Mouse (Mus musculus) kidney, adult 11 months (tissue): ENCODE results near the gene Ssbp4.
A peak's percentile ranks its signal among the peaks of the same experiment; 100 is the strongest.

Experiments
- DNase-seq: peaks from one replicate; pipeline ENCODE4 v3.0.0; 2022

Ssbp4 gene

GRCm38 (mm10) chr8:70630532-70631381, 22.1 kb upstream of the Ssbp4 start:
- peak; percentile 83 for DNase-seq

- DNase-seq, result peak; percentile 84
Measured at GRCm38 (mm10) chr8:70629574-70630531, 21.2 kb upstream of the Ssbp4 start.

GRCm38 (mm10) chr8:70628986-70629490, 20.4 kb upstream of the Ssbp4 start:
- DNase-seq, result no peak

- no peak for DNase-seq
Measured at GRCm38 (mm10) chr8:70627041-70627440, 18.4 kb upstream of the Ssbp4 start.

- DNase-seq, result peak; percentile 52
Measured at GRCm38 (mm10) chr8:70625104-70625503, 16.4 kb upstream of the Ssbp4 start.

DNA sequence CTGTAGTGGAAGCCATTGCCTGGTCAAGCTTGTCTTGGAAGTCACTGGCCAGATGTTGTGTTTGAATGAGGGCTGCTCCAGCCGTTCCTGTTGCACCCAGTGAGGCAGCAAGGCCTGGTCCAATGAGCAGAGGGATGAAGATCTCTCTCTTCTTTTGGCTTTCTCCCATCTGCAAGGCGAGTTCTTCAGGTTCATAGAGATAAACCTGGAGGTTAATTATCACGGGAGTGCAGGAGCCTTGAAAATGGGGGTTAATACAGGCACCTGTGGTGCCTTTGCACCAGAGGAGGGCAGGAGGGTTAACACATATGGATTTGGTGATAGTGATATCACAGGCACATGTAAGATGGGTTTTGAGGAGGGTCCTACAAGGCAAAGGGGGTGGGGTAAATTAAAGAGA, 13.5 kb upstream of the Ssbp4 start:
- no peak for DNase-seq

DNA sequence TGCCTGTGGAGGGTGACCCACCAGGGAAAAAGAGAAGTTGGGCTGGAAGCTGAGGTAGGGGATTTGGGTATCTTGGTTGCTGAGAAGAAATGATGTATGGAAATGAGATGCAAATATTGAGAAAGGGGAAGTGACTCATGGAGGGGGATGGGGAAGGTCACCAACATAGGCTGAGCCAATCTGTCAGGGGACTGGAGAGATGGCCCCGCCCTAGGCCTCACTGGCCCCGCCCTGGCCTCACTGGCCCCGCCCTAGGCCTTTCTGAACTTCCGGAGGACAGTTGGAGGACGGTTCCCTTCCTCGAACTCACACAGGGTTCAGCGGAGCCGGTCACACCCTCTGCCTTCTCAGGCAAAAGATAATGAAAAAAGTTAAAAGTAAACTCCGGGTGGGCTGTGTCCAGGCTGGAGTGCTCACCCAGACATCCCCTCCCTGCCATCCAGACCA, 10.2 kb upstream of the Ssbp4 start:
- no peak for DNase-seq

GRCm38 (mm10) chr8:70617985-70618384, 9.3 kb upstream of the Ssbp4 start:
- no peak for DNase-seq

DNA sequence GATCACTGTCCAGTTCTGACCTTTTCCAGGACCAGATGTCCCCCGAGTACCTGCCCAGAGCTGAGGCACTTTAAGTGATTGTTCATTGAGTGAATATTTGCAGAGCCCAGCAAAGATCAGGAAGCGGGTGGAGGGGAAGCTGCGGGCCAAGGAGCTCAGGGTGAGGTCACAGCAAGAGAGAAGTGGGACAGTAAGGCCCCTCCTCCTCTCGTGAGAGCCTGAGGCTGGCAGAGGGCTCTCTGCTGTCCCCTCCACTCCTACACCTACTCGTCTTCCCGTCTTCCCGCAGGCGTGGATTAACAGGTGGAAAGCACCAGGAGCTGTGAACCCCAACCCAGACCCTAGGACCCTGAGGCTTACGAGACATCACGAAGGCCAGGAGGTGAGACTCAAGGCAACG, 8.0 kb upstream of the Ssbp4 start:
- no peak for DNase-seq

DNA sequence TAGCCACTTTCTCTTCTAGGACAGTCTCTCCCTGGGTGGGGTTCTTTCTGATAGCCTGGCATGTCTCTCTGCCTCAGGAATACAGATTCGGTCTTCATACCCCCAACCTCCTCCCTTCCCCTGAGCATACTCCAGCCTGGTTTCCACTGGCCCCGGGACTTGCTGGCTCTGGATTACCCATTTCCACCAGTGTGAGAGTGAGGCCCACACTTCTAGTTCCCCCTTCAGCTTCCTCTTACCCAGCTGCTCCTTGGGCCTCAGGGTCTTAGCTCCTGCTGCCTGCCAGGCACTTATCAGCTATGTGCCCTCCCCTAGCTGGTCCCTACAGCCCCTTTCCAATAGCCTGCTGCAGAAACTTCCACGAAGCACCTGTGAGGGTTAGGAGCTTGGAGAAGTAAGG, 7.2 kb upstream of the Ssbp4 start, which contains the start of gene Lrrc25:
Gene Lrrc25 (plus strand): TSS at position 262 of the 400 bp plus-strand sequence.
- no peak for DNase-seq

- no peak for DNase-seq
Measured at GRCm38 (mm10) chr8:70615281-70615680, 6.6 kb upstream of the Ssbp4 start.

DNA sequence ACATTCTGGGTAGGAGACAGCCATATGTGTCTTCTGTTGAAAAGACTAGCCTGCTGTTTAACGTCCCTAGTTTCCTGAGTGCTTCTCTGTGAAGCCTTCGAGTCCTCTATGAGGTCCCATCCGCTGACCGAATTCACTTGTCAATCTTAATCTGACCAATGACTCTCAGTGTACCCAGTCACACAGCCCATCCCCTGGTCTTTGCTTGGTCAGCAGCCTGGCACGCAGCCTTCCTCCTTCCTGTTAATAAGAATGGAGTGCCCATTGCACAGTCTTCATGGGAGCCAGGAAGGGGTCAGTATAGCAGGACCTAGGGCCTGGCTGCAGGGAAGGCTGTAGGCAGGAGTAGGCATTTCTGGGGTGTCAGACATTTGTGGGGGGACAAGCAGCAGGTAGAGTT, 5.8 kb upstream of the Ssbp4 start:
- DNase-seq, result no peak

DNA sequence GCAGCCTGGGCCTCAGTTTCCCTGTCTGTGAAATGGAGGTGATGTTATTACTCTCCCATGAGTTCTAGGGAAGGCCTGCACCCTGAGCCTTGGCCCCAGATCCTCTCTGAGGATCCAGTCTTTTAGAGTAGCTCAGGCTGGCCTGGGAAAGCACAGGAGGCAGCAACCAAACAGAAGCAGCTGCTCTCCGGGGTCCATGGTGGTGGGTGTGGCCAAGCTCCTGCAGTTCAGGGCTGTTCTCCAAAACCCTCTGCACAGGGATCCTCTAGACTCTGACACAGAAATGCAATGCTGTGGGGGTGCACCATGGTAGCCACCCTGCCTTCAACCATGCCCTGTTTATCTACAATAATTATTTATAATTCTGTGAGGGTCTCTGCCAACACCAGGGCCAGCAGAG, 5.1 kb upstream of the Ssbp4 start:
- DNase-seq, result no peak

DNA sequence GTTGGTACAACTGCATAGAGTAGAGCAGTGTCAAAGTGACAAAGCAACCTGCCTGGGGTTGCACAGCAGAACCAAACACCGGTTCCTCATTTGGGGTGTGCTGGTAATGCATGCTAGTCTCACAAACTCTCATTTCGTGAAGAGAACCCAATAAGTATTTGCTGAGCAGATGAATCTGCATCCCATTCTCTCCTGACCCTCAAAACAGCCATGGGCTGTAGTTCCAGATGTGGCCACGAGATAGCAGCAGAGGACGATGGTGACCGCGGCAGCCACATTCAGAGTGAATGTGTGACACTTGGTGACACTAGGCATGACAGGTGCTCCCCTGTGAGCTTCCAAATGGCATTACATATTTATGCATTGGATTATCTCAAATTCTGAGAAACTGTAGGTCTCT, 3.2 kb upstream of the Ssbp4 start:
- peak; percentile 76 for DNase-seq

DNA sequence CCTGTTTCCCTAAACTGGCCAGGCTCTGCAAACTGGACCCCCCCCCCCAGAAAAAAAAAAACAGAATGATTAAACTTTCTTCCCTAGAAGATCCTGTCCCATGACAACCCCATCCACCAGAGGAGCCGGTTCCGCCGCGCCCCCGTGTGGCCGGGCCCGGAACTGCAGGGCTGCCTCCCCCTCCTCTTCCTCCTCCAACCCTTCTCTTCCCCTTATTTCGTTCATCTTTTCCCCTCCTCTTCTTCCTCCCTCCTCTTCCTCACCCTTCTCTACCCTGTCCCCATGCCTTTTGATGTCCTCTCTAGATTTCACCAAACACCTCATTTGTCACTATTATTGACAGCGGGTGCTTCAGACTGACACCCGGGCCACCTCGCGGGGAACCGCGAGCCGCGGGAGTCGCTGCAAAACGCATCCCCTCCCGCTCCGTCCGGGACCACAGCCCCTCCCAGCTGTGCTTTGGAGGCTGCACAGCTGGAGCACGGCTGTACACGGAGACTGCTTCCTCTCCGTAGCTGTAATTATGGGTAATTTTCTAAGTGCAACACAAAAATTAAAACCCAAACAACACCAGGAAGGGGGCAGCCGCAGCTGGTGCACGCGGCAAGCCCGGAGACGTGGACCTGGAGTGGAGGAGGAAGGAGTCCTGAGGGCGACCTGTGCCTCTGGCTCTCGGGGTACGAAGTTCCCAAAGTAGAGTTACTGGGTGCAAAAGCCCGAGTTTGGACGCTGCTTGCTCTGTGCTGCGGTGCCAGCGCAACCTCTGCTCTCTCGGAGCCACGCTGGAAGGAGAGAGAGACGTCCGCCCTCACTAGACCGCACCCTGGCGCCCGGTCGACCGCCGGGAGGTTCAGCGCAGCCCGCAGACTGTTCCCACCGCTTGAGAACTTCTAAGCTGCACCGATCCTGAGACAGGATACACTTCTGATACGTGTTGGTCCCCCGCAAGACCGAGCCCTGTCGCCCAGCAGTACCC, 2.4 kb upstream of the Ssbp4 start:
- peak; percentile 62 for DNase-seq

DNA sequence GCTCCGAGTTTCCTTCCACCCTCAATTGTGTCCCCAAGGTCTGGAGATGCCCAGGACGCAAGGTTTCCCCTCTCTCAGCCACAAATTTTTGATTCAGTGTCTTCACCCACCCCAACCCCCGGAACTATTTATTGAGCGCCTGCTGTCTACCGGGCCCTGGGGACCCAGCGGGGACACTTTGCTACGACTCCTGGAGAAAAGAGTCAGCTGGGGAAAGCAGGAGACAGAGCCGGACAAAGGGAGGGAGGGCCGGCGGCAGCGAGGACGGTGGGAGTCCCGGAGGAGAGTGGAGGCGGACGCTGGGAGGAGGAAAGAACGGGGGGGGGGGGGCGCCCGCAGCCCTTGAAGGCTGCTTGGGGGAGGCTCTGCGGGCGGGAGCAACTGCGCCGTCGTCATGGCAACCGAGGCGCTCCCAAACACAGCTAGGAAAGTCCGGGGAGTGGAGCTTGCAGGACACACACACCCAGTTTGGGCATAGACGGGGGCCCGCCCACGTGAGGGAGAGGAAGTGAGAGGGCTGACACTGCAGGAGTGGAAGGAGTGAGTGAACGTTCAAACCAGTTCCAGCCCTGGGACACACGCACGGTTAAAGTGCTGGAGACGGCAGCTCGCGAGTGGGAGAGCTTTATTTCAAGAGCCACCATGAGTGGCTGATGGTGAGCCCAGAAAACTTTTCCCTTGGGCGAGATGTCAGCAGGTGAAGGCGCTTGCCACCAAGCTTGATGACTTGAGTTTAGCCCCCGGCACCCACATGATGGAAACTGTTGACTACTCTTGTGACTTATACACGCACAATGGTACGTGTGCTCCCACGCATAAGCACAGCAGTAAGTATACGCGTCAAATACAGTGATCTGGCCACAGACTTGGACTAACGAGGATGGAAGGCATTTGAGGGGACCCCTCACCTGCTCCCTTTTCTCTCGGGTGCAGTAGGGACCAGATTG, 1.4 kb upstream of the Ssbp4 start:
- peak; percentile 92 for DNase-seq

- DNase-seq, result peak; percentile 88
Measured at GRCm38 (mm10) chr8:70609368-70609848, 736 bp upstream of the Ssbp4 start.

DNA sequence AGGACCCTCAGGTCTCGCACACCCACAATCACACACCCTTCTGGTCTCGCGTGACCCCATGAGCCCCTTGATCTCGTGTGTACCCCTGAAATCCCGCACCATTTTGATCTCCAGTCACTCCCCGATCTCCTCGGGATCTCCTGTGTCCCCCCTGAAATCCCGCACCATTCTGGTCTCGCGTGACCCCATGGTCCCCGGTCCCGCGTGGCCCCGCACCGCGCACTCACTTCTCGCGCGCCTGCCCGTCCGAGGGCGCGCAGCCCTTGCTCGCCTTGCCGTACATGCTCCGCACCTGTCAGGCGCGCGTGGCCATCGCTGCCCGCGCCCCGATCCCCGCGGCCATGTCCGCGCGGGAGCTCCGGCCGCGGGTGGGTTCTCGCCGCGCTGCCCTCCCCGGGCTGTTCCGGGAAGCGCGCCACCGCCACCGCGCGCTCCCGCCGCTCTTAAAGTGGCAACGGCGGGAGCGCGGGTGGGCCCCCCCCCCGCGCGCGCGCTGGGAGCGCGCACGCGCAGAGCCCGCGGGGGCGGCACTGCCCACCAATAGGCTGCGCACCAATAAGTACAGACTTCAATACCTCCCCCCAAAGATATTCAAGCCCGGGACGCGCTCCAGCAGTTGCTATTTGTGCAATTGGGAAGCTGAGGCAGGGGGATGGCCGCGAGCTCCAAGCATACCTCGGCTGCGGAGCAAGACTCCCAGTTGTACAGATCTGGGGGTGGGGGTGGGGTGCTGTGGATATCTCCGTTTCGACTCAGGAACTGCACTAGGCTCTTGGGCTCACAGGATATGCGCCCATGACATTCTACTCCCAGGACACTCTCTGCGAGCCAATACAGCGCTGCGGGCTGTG, 549 bp downstream of the Ssbp4 start:
- DNase-seq, result peak; percentile 55

GRCm38 (mm10) chr8:70607603-70607897, 1.1 kb downstream of the Ssbp4 start:
- no peak for DNase-seq
